Mouse (Mus musculus) neural tube, embryonic 12.5 days (tissue): ENCODE results near the gene Vmn1r114. TPM values are rescaled to one million over a fixed set of nuclear protein-coding genes. Genes with fewer than 3 reads are reported as not detected.
"Not testable (repeated sequence)": the region's sequence is repeated elsewhere in the genome, so short reads cannot be mapped to it uniquely, and the experiment has no call there.

Experiments
- ATAC-seq: fragments of 200-750 bp; cut with Nextera tagmentation; 2 replicates; pipeline ENCODE4 v1.8.0; 2017; ENCODE audit warnings: low read depth, mild to moderate bottlenecking, moderate TSS enrichment, moderate library complexity; ENCODE audit not compliant: low FRiP score
- H3K27ac ChIP-seq: fragments of 300-500 bp; sonication (generic); 2 replicates; pipeline ENCODE4 v1.5.1; 2016
- H3K27me3 ChIP-seq: fragments of 300-500 bp; sonication (generic); replicated peaks from 2 replicates; pipeline ENCODE4 v1.6.1; 2016; ENCODE audit warnings: mild to moderate bottlenecking
- H3K36me3 ChIP-seq: fragments of 300-500 bp; sonication (generic); 2 replicates; pipeline ENCODE4 v1.6.1; 2016; ENCODE audit warnings: mild to moderate bottlenecking
- H3K4me1 ChIP-seq: fragments of 300-500 bp; sonication (generic); 2 replicates; pipeline ENCODE4 v1.6.1; 2016
- H3K4me2 ChIP-seq: fragments of 300-500 bp; sonication (generic); replicated peaks from 2 replicates; pipeline ENCODE4 v1.6.1; 2016; ENCODE audit warnings: mild to moderate bottlenecking
- H3K4me3 ChIP-seq: fragments of 300-500 bp; sonication (generic); 2 replicates; pipeline ENCODE4 v1.5.1; 2016
- H3K9ac ChIP-seq: fragments of 300-500 bp; sonication (generic); 2 replicates; pipeline ENCODE4 v1.6.1; 2016; ENCODE audit warnings: mild to moderate bottlenecking
- H3K9me3 ChIP-seq: fragments of 300-500 bp; sonication (generic); 2 replicates; pipeline ENCODE4 v1.6.1; 2016; ENCODE audit warnings: mild to moderate bottlenecking
- WGBS: fragments of 180-500 bp; shearing (Covaris S2); methylation state at CpG from one replicate; pipeline ENCODE4 v1.1.7; 2016; 5-methylcytosine and 5-hydroxymethylcytosine counted together
- polyA plus RNA-seq: library from polyadenylated mRNA; unstranded; fragments of >200 nt; fragmentation: Nextera tagmentation; extraction: Ambion mirVana; gene quantifications from 2 replicates; pipeline ENCODE4 v1.2.1, GENCODE M21; 2016

Gene Vmn1r114
- not detected in 2 replicates for polyA plus RNA-seq

DNA sequence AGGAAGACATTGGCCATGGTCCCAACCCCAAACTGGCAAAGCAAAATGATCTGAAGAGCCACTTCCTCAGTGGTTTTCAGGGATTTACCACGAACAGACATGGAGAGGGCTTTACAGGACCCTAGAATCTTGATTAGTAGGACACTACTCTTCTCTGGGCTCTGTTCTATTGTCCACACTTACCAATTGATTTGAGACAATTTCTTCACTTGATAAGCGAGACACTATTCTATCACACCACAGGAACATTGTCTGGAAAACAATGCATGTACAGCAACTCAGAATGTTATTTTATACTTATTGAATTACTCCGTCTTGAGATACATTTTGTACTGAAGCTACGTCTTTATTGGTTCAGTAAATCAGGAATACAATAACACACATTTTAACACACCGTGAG lies at the start of gene Vmn1r114:
Gene Vmn1r114, minus strand, starts transcription at position 101 of the 400 bp plus-strand sequence.
- not testable (repeated sequence) for H3K9me3 ChIP-seq, H3K4me1 ChIP-seq, H3K9ac ChIP-seq, ATAC-seq, H3K36me3 ChIP-seq, H3K4me3 ChIP-seq, H3K4me2 ChIP-seq, H3K27me3 ChIP-seq, H3K27ac ChIP-seq
- WGBS, result no CpG with 5 or more reads among the region's 5 CpGs

DNA sequence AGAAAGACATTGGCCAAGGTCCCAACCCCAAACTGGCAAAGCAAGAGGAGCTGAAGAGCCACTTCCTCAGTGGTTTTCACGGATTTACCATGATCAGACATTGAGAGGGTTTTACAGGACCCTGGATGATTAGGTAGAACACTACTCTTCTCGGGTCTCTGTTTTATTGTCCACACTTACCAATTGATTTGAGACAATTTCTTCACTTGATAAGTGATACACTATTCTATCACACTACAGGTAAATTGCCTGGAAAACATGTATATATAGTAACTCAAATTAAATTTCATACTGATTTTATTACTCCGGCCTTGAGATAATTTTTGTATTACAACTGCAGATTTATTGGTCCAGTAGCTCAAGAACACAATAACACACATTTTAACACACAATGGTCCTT lies 32.9 kb upstream of the Vmn1r114 start, which contains the start of gene Vmn1r115:
Gene Vmn1r115, minus strand, starts transcription at position 101 of the 400 bp plus-strand sequence.
- not testable (repeated sequence) for H3K9ac ChIP-seq, H3K4me3 ChIP-seq, H3K27ac ChIP-seq, H3K36me3 ChIP-seq, ATAC-seq, H3K4me1 ChIP-seq, H3K4me2 ChIP-seq, H3K9me3 ChIP-seq, H3K27me3 ChIP-seq
- WGBS, result 91% methylated on average over 1 of the region's 3 CpGs

DNA sequence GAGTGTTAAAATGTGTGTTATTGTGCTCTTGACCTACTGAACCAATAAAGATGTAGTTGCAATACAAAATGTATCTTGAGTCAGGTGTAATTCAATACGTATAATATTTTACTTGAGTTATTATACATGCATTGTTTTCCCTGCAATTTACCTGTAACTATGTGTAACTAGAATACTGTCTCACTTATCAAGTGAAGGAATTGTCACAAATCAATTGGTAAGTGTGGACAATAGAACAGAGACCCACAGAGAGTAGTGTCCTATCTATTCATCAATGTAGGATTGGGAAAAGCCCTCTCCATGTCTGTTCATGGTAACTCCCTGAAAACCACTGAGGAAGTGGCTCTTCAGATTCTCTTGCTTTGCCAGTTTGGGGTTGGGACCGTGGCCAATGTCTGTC lies 25.0 kb downstream of the Vmn1r114 start, which contains the start of gene Vmn1r113:
Gene Vmn1r113, plus strand, starts transcription at position 301 of the 400 bp plus-strand sequence.
- not testable (repeated sequence) for H3K27me3 ChIP-seq, H3K9me3 ChIP-seq, H3K27ac ChIP-seq, ATAC-seq, H3K4me1 ChIP-seq, H3K4me2 ChIP-seq, H3K4me3 ChIP-seq, H3K36me3 ChIP-seq, H3K9ac ChIP-seq
- WGBS, result 58% methylated on average over 2 of the region's 2 CpGs

DNA sequence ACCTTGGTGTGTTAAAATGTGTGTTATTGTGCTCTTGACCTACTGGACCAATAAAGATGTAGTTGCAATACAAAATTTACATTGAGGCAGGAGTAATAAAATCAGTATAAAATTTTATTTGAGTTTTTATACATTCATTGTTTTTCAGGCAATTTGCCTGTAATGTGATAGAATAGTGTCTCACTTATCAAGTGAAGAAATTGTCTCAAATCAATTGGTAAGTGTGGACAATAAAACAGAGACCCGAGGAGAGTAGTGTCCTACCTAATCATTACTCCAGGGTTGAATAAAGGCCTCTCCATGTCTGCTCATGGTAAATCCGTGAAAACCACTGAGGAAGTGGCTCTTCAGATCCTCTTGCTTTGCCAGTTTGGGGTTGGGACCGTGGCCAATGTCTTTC lies 41.1 kb downstream of the Vmn1r114 start, which contains the start of gene Vmn1r112:
Gene Vmn1r112, plus strand, starts transcription at position 301 of the 400 bp plus-strand sequence.
- H3K4me3 ChIP-seq, H3K9ac ChIP-seq, H3K9me3 ChIP-seq, ATAC-seq, H3K4me2 ChIP-seq, H3K4me1 ChIP-seq, H3K36me3 ChIP-seq, H3K27ac ChIP-seq, H3K27me3 ChIP-seq: not testable (repeated sequence)
- no CpG with 5 or more reads among the region's 3 CpGs for WGBS

Other genes starting within 250 kb of the Vmn1r114 start
- not detected in 2 replicates for gene Gm4141, start 235.9 kb downstream of the Vmn1r114 start, polyA plus RNA-seq
- gene Gm4513, start 213.2 kb downstream of the Vmn1r114 start, polyA plus RNA-seq, result not detected in 2 replicates
- gene Vmn1r107, start 143.3 kb downstream of the Vmn1r114 start, polyA plus RNA-seq, result not detected in 2 replicates
- not detected in 2 replicates for gene Vmn1r111, start 109.0 kb downstream of the Vmn1r114 start, polyA plus RNA-seq
- gene Gm10668, start 81.6 kb downstream of the Vmn1r114 start, polyA plus RNA-seq, result not detected in 2 replicates
- gene Vmn1r112, start 41.0 kb downstream of the Vmn1r114 start, polyA plus RNA-seq, result not detected in 2 replicates
- gene Vmn1r113, start 24.9 kb downstream of the Vmn1r114 start, polyA plus RNA-seq, result not detected in 2 replicates
- not detected in 2 replicates for gene Vmn1r115, start 32.8 kb upstream of the Vmn1r114 start, polyA plus RNA-seq
- not detected in 2 replicates for gene Vmn1r116, start 60.1 kb upstream of the Vmn1r114 start, polyA plus RNA-seq
- not detected in 2 replicates for gene Vmn1r117, start 71.9 kb upstream of the Vmn1r114 start, polyA plus RNA-seq
- not detected in 2 replicates for gene Vmn1r118, start 100.2 kb upstream of the Vmn1r114 start, polyA plus RNA-seq
- gene Vmn1r119, start 200.3 kb upstream of the Vmn1r114 start, polyA plus RNA-seq, result not detected in 2 replicates
- gene Vmn1r120, start 241.6 kb upstream of the Vmn1r114 start, polyA plus RNA-seq, result not detected in 2 replicates